Mouse (Mus musculus): ENCODE results near the gene Evx1.

Gene Evx1

GRCm38 (mm10) chr6:52313391-52314303, at the start of gene Evx1:
Evx1 (plus strand) TSS chr6:52313498.
- DNase-seq (ENCODE audit: low read depth, low spot score): no peak

GRCm38 (mm10) chr6:52264106-52264790, 49.0 kb upstream of the Evx1 start:
- no peak for DNase-seq (ENCODE audit: low read depth, low spot score)

- DNase-seq (ENCODE audit: low read depth, low spot score): no peak
Measured at GRCm38 (mm10) chr6:52265306-52265912, 47.9 kb upstream of the Evx1 start.

- DNase-seq (ENCODE audit: low read depth, low spot score): no peak
Measured at GRCm38 (mm10) chr6:52265913-52266665, 47.2 kb upstream of the Evx1 start.

- no peak for DNase-seq (ENCODE audit: low read depth, low spot score)
Measured at GRCm38 (mm10) chr6:52266666-52266985, 46.7 kb upstream of the Evx1 start.

GRCm38 (mm10) chr6:52267221-52267620, 46.1 kb upstream of the Evx1 start:
- no peak for DNase-seq (ENCODE audit: low read depth, low spot score)

GRCm38 (mm10) chr6:52267691-52268090, 45.6 kb upstream of the Evx1 start:
- DNase-seq (ENCODE audit: low read depth, low spot score): no peak

GRCm38 (mm10) chr6:52268341-52268740, 45.0 kb upstream of the Evx1 start:
- DNase-seq (ENCODE audit: low read depth, low spot score): no peak

GRCm38 (mm10) chr6:52268756-52269155, 44.5 kb upstream of the Evx1 start:
- no peak for DNase-seq (ENCODE audit: low read depth, low spot score)

GRCm38 (mm10) chr6:52270494-52271480, 42.5 kb upstream of the Evx1 start:
- DNase-seq (ENCODE audit: low read depth, low spot score): no peak

- no peak for DNase-seq (ENCODE audit: low read depth, low spot score)
Measured at GRCm38 (mm10) chr6:52272766-52273655, 40.3 kb upstream of the Evx1 start.

- no peak for DNase-seq (ENCODE audit: low read depth, low spot score)
Measured at GRCm38 (mm10) chr6:52273656-52274280, 39.5 kb upstream of the Evx1 start.

GRCm38 (mm10) chr6:52274576-52274975, 38.7 kb upstream of the Evx1 start:
- no peak for DNase-seq (ENCODE audit: low read depth, low spot score)

- DNase-seq (ENCODE audit: low read depth, low spot score): no peak
Measured at GRCm38 (mm10) chr6:52275563-52276280, 37.6 kb upstream of the Evx1 start.

GRCm38 (mm10) chr6:52276382-52276781, 36.9 kb upstream of the Evx1 start:
- DNase-seq (ENCODE audit: low read depth, low spot score): no peak

- DNase-seq (ENCODE audit: low read depth, low spot score): no peak
Measured at GRCm38 (mm10) chr6:52276920-52277319, 36.4 kb upstream of the Evx1 start.

GRCm38 (mm10) chr6:52281084-52281483, 32.2 kb upstream of the Evx1 start:
- DNase-seq (ENCODE audit: low read depth, low spot score): no peak

- no peak for DNase-seq (ENCODE audit: low read depth, low spot score)
Measured at GRCm38 (mm10) chr6:52283896-52284295, 29.4 kb upstream of the Evx1 start.
